Mouse (Mus musculus) neural tube, embryonic 11.5 days (tissue): Measurements from ENCODE around the gene Crebzf. TPM values are rescaled to one million over a fixed set of nuclear protein-coding genes. Genes with fewer than 3 reads are reported as not detected.

ENCODE experiments used
- ATAC-seq: fragments of 200-750 bp; cut with Nextera tagmentation; 2 replicates; pipeline ENCODE4 v1.8.0; 2017; ENCODE audit warnings: moderate number of reproducible peaks, mild to moderate bottlenecking, moderate TSS enrichment, moderate library complexity; ENCODE audit not compliant: insufficient read depth, low FRiP score, low TSS enrichment
- DNase-seq: peaks from one replicate; pipeline ENCODE4 v3.0.0-alpha.2; 2015; ENCODE audit warnings: low spot score
- H3K27ac ChIP-seq: fragments of 300-500 bp; sonication (generic); 2 replicates; pipeline ENCODE4 v1.5.1; 2014; ENCODE audit warnings: low read depth, mild to moderate bottlenecking, low read length
- H3K27me3 ChIP-seq: fragments of 300-500 bp; sonication (generic); 2 replicates; pipeline ENCODE4 v1.6.1; 2014; ENCODE audit warnings: mild to moderate bottlenecking, low read length, mixed read lengths; ENCODE audit not compliant: control insufficient read depth, insufficient read depth
- H3K36me3 ChIP-seq: fragments of 300-500 bp; sonication (generic); 2 replicates; pipeline ENCODE4 v1.6.1; 2014; ENCODE audit warnings: mild to moderate bottlenecking, low read length, moderate library complexity, mixed read lengths; ENCODE audit not compliant: control insufficient read depth, insufficient read depth
- H3K4me1 ChIP-seq: fragments of 300-500 bp; sonication (generic); 2 replicates; pipeline ENCODE4 v1.6.1; 2014; ENCODE audit warnings: low read length, mixed read lengths; ENCODE audit not compliant: control insufficient read depth, insufficient read depth
- H3K4me2 ChIP-seq: fragments of 300-500 bp; sonication (generic); 2 replicates; pipeline ENCODE4 v1.6.1; 2014; ENCODE audit warnings: low read depth, mild to moderate bottlenecking, moderate library complexity
- H3K4me3 ChIP-seq: fragments of 300-500 bp; sonication (generic); 2 replicates; pipeline ENCODE4 v1.5.1; 2014; ENCODE audit warnings: low read depth, low read length
- H3K9ac ChIP-seq: fragments of 300-500 bp; sonication (generic); 2 replicates; pipeline ENCODE4 v1.6.1; 2014; ENCODE audit warnings: mild to moderate bottlenecking, low read length
- H3K9me3 ChIP-seq: fragments of 300-500 bp; sonication (generic); 2 replicates; pipeline ENCODE4 v1.6.1; 2016; ENCODE audit warnings: low read length; ENCODE audit not compliant: control insufficient read depth
- WGBS: fragments of 180-500 bp; shearing (Covaris S2); extraction: QIAGEN DNeasy Blood & Tissue Kit; methylation state at CpG from one replicate; pipeline ENCODE4 v1.1.7; 2014; 5-methylcytosine and 5-hydroxymethylcytosine counted together
- polyA plus RNA-seq: library from polyadenylated mRNA; unstranded; fragments of >200 nt; fragmentation: Nextera tagmentation; extraction: Ambion mirVana; gene quantifications from 2 replicates; pipeline ENCODE4 v1.2.1, GENCODE M21; 2014

The Crebzf gene
- polyA plus RNA-seq, 1 experiment from 2014 or later: 40.8 TPM

- no peaks in the 10 kb centered on the region for H3K9me3 ChIP-seq
- H3K4me3 ChIP-seq: peak overlapping the region; percentile 96
- peak overlapping the region; percentile 99 for H3K9ac ChIP-seq
- H3K4me1 ChIP-seq: peaks cover 6% of the 10 kb centered on the region; the same call in 1 of the 2 replicates
- ATAC-seq: 0 out of 2 replicates have a peak, but pooled peaks have one; percentile 16
- H3K36me3 ChIP-seq: no peaks in the 10 kb centered on the region
- H3K27me3 ChIP-seq: no peaks in the 10 kb centered on the region
- DNase-seq: no peak
- 11% methylated on average over 4 of the region's 4 CpGs for WGBS
- no peak overlapping the region for H3K27ac ChIP-seq
- H3K4me2 ChIP-seq: peak overlapping the region; percentile 96
Measured at GRCm38 (mm10) chr7:90442070-90442469, 459 bp upstream of the Crebzf start.

DNA sequence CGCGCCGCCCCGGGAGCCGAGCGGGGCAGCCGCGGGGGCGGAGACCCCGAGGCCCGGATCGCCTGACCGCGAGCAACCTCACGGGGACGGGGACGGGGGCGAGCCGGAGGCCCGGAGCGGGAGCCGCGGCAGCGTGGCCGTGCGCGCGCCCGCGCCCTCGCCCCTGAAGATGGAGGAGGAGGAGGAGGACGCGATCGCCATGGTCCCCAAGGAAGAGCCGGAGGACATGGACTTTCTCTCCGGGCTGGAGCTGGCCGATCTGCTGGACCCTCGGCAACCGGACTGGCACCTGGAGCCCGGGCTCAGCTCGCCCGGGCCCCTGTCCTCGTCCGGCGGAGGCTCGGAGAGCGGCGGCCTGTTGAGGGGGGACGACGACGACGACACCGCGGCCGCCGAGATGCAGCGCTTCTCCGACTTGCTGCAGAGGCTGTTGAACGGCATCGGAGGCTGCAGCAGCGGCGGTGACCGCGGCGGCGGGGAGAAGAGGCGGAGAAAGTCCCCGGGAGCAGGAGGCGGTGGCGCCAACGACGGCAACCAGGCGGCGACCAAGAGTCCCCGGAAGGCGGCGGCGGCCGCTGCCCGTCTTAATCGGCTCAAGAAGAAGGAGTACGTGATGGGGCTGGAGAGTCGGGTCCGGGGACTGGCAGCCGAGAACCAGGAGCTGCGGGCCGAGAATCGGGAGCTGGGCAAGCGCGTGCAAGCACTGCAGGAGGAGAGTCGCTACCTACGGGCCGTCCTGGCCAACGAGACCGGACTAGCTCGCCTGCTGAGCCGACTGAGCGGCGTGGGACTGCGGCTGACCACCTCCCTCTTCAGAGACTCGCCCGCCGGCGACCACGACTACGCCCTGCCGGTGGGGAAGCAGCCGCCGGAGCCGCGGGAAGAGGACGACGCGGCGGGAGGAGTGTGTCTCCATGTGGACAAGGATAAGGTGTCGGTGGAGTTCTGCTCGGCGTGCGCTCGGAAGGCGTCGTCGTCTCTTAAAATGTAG is 867 bp downstream of the Crebzf start:
- WGBS: under 1% methylated on average over 123 of the region's 123 CpGs
- peaks cover 6% of the 10 kb centered on the region; the same call in 1 of the 2 replicates for H3K4me1 ChIP-seq
- no peaks in the 10 kb centered on the region for H3K9me3 ChIP-seq

GRCm38 (mm10) chr7:90444206-90444605 is 1.7 kb downstream of the Crebzf start:
- Histone ChIP-seq H3K4me1 (peaks cover 6% of the 10 kb centered on the region; the same call in 1 of the 2 replicates), H3K27ac (peak overlapping the region; percentile 98; the same call in 1 of the 2 replicates), H3K36me3 (no peaks in the 10 kb centered on the region), H3K4me2 (peak overlapping the region; percentile 96), H3K27me3 (no peaks in the 10 kb centered on the region), H3K4me3 (peak overlapping the region; percentile 96), H3K9ac (peak overlapping the region; percentile 99), H3K9me3 (no peaks in the 10 kb centered on the region)
- under 1% methylated on average over 6 of the region's 6 CpGs for WGBS
- ATAC-seq (no peak), DNase-seq (no peak)

More for the DNA sequence above, 867 bp downstream of the Crebzf start:
- peak; percentile 67 for ATAC-seq
- Histone ChIP-seq H3K36me3 (no peaks in the 10 kb centered on the region), H3K27me3 (no peaks in the 10 kb centered on the region), H3K9ac (peak overlapping the region; percentile 99), H3K4me3 (peak overlapping the region; percentile 96), H3K27ac (peak overlapping the region; percentile 98), H3K4me2 (peak overlapping the region; percentile 96)
- peak; percentile 82 for DNase-seq

GRCm38 (mm10) chr7:90456149-90456844 is 13.8 kb downstream of the Crebzf start:
- ATAC-seq: no peak

GRCm38 (mm10) chr7:90456845-90457468 is 14.4 kb downstream of the Crebzf start, which contains the start of gene Tmem126a:
TSS of gene Tmem126a (minus strand) at chr7:90457229.
- peak within 1 kb of the TSS; percentile 65 for H3K4me2 ChIP-seq
- no peaks in the 10 kb centered on the region for H3K9me3 ChIP-seq
- no peaks in the 10 kb centered on the region for H3K27me3 ChIP-seq
- peak; percentile 90 for DNase-seq
- peak within 1 kb of the TSS; percentile 70 for H3K4me3 ChIP-seq
- H3K9ac ChIP-seq: peak within 1 kb of the TSS; percentile 78
- under 1% methylated on average over 41 of the region's 41 CpGs for WGBS
- peaks cover 9% of the 10 kb centered on the region for H3K4me1 ChIP-seq
- peak within 1 kb of the TSS; percentile 82 for H3K27ac ChIP-seq
- H3K36me3 ChIP-seq: no peaks in the 10 kb centered on the region
- ATAC-seq: peak; percentile 98

More at GRCm38 (mm10) chr7:90456149-90456844, 13.8 kb downstream of the Crebzf start:
- H3K9ac ChIP-seq: peak overlapping the region; percentile 78; the same call in 1 of the 2 replicates
- H3K4me1 ChIP-seq: peaks cover 9% of the 10 kb centered on the region
- peak overlapping the region; percentile 65 for H3K4me2 ChIP-seq
- 38% methylated on average over 7 of the region's 7 CpGs for WGBS
- no peaks in the 10 kb centered on the region for H3K27me3 ChIP-seq
- no peak for DNase-seq
- 0 out of 2 replicates have a peak, but pooled peaks cover 2% of the 10 kb centered on the region for H3K36me3 ChIP-seq
- H3K9me3 ChIP-seq: no peaks in the 10 kb centered on the region
- peak overlapping the region; percentile 70 for H3K4me3 ChIP-seq
- H3K27ac ChIP-seq: no peak overlapping the region

DNA sequence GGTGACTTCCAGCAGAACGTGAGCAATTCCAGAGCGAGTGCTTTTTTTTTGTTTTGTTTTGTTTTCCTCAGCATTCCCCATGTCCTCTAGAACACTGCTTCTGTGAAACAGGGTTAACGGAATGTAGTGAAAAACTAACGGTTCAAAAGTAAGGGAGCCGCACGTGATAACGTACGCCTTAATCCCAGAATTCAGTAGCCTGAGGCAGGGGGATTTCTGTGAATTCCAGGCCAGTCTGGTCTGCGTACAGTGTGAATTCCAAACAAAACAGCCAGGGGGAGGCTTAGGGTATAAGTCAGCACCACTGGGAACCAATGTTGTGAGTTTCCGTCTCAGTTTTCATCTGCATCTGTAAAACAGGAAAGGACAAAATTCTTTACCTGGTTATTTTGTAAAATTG is 15.0 kb downstream of the Crebzf start:
- H3K4me3 ChIP-seq: peak overlapping the region; percentile 70
- H3K36me3 ChIP-seq: no peaks in the 10 kb centered on the region
- peak overlapping the region; percentile 65 for H3K4me2 ChIP-seq
- H3K4me1 ChIP-seq: peaks cover 9% of the 10 kb centered on the region
- peak overlapping the region; percentile 78 for H3K9ac ChIP-seq
- no peaks in the 10 kb centered on the region for H3K27me3 ChIP-seq
- peak overlapping the region; percentile 82 for H3K27ac ChIP-seq
- DNase-seq (peak; percentile 35), ATAC-seq (peak; percentile 73)
- 28% methylated on average over 10 of the region's 10 CpGs for WGBS
- no peaks in the 10 kb centered on the region for H3K9me3 ChIP-seq

DNA sequence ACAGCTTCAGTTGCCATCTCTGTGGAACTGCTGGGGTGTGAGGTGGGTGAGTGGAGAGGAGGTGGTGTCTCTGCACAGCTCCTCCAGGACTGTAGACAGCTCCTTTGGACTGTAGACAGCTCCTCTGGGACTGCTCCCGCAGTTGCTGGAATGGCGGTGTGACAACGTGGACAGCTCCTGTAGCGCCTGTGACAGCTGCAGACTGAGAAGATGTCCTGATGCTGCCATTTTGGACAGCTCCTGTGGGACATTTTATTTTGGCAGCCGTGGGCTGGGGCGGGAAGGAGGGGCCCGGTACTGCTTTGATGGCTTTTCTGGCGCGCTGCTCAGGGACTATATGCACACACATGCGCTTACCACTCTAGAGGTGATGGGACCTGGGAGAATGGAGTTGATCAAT is 17.8 kb downstream of the Crebzf start:
- DNase-seq (no peak), ATAC-seq (no peak)
- no peak overlapping the region for H3K4me3 ChIP-seq
- no peaks in the 10 kb centered on the region for H3K36me3 ChIP-seq
- WGBS: 62% methylated on average over 10 of the region's 10 CpGs
- H3K27ac ChIP-seq: no peak overlapping the region
- peaks cover 9% of the 10 kb centered on the region for H3K4me1 ChIP-seq
- H3K9ac ChIP-seq: no peak overlapping the region
- no peaks in the 10 kb centered on the region for H3K9me3 ChIP-seq
- no peaks in the 10 kb centered on the region for H3K27me3 ChIP-seq
- no peak overlapping the region for H3K4me2 ChIP-seq

- no peaks in the 10 kb centered on the region for H3K27me3 ChIP-seq
- DNase-seq: peak; percentile 19
- H3K4me3 ChIP-seq: no peak overlapping the region
- ATAC-seq: no peak
- H3K27ac ChIP-seq: no peak overlapping the region
- H3K9me3 ChIP-seq: no peaks in the 10 kb centered on the region
- peaks cover 7% of the 10 kb centered on the region for H3K4me1 ChIP-seq
- no peaks in the 10 kb centered on the region for H3K36me3 ChIP-seq
- no peak overlapping the region for H3K9ac ChIP-seq
- 19% methylated on average over 14 of the region's 14 CpGs for WGBS
- no peak overlapping the region for H3K4me2 ChIP-seq
Measured at GRCm38 (mm10) chr7:90460930-90461329, 18.4 kb downstream of the Crebzf start.
